Mouse (Mus musculus): ENCODE data around the gene Ldb1.

DNA sequence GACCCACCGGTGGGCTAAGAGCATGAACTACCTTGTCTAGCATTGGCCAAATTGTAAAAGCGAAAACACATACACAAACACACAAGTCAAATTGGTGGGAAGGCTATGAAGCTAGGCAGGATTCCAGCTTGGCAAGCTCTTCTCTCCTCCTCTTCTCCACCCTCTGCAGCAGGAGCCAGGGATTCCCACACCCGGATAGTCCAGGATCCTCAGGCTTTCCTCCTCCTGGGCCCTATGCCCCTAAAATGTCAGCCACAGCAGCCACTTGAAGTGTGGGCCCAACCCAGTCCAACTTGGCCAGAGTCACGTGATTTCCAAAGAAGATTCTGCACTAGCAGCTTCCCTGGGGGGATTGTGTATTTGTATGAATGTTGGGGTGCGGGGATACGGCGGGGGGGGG lies 1.6 kb downstream of the Ldb1 start:
- TF ChIP-seq CTCF (IDR thresholded peaks at IDR 0.05; ENCODE audit: low read depth) (no peak), EP300 (optimal IDR thresholded peaks at IDR 0.05) (no peak)
